Mouse (Mus musculus) urinary bladder, adult 18-20 months (tissue): ENCODE measurements at regions not wholly inside any gene's neighbourhood (a gene's known extent, or its start where the extent isn't known, plus 50 kb on each side); places are given as distances from the start of the nearest gene placed in this dataset.

Experiments
- DNase-seq, 2 experiments: peaks; one replicate each; pipeline ENCODE4 v3.0.0; 2022; ENCODE audit warnings: low spot score in 2 of 2, mixed read lengths in 2 of 2

- DNase-seq = no peak
Measured at GRCm38 (mm10) chr3:128723100-128723499, 476.6 kb upstream of the Pitx2 start.

- no peak for DNase-seq
Measured at GRCm38 (mm10) chr3:128720276-128720675, 479.4 kb upstream of the Pitx2 start.

- DNase-seq = no peak
Measured at GRCm38 (mm10) chr3:128719226-128719625, 480.5 kb upstream of the Pitx2 start.

- DNase-seq = no peak
Measured at GRCm38 (mm10) chr3:128707270-128707669, 492.4 kb upstream of the Pitx2 start.

- no peak for DNase-seq
Measured at GRCm38 (mm10) chr3:128668468-128669127, 531.1 kb upstream of the Pitx2 start.

- DNase-seq = no peak
Measured at GRCm38 (mm10) chr3:128665184-128665583, 534.5 kb upstream of the Pitx2 start.

- no peak for DNase-seq
Measured at GRCm38 (mm10) chr3:128636960-128637755, 562.5 kb upstream of the Pitx2 start.

- DNase-seq = no peak
Measured at GRCm38 (mm10) chr3:128627696-128628095, 572.0 kb upstream of the Pitx2 start.

GRCm38 (mm10) chr3:128616675-128617074 lies 583.0 kb upstream of the Pitx2 start:
- DNase-seq = no peak

GRCm38 (mm10) chr3:128613657-128614056 lies 586.0 kb upstream of the Pitx2 start:
- no peak for DNase-seq

GRCm38 (mm10) chr3:128610731-128611130 lies 588.9 kb upstream of the Pitx2 start:
- DNase-seq = no peak

GRCm38 (mm10) chr3:128608694-128609093 lies 591.0 kb upstream of the Pitx2 start:
- DNase-seq = no peak

GRCm38 (mm10) chr3:128575339-128576129 lies 624.1 kb upstream of the Pitx2 start:
- no peak for DNase-seq

- DNase-seq = no peak
Measured at GRCm38 (mm10) chr3:128570551-128570950, 629.1 kb upstream of the Pitx2 start.

GRCm38 (mm10) chr3:128565386-128565785 lies 634.3 kb upstream of the Pitx2 start:
- DNase-seq = no peak

- DNase-seq = no peak
Measured at GRCm38 (mm10) chr3:128546416-128547327, 650.5 kb upstream of the Fam241a start.

- DNase-seq = no peak
Measured at GRCm38 (mm10) chr3:128525427-128525826, 629.3 kb upstream of the Fam241a start.

GRCm38 (mm10) chr3:128520671-128521103 lies 624.6 kb upstream of the Fam241a start:
- DNase-seq = peak in 1 of 2 experiments; percentile 25

- DNase-seq = no peak
Measured at GRCm38 (mm10) chr3:128519913-128520316, 623.8 kb upstream of the Fam241a start.

- no peak for DNase-seq
Measured at GRCm38 (mm10) chr3:128518806-128519205, 622.7 kb upstream of the Fam241a start.

- DNase-seq = peak in 1 of 2 experiments; percentile 1
Measured at GRCm38 (mm10) chr3:128471111-128471510, 575.0 kb upstream of the Fam241a start.
